Mouse (Mus musculus): ENCODE data around the gene Aqp6. TPM values are rescaled to one million over a fixed set of nuclear protein-coding genes. Genes with fewer than 3 reads are reported as not detected.

Aqp6 gene
- not detected for polyA plus RNA-seq (2014; fragmentation: Illumina TruSeq; extraction: RNeasy Lipid Tissue Mini Kit (QIAGEN cat#74804); ENCODE audit: low replicate concordance)

GRCm38 (mm10) chr15:99600986-99601822 lies at the start of gene Aqp6:
TSS of gene Aqp6 (plus strand) at chr15:99601400.

GRCm38 (mm10) chr15:99578802-99579485 lies 22.3 kb upstream of the Aqp6 start, which contains the start of gene Aqp2:
TSS of gene Aqp2 (plus strand) at chr15:99579055.

GRCm38 (mm10) chr15:99590429-99591084 lies 10.6 kb upstream of the Aqp6 start, which contains the start of gene Aqp5:
TSS of gene Aqp5 (plus strand) at chr15:99590782.

GRCm38 (mm10) chr15:99651163-99651872 lies 50.1 kb downstream of the Aqp6 start, which contains the start of gene Racgap1:
TSS of gene Racgap1 (minus strand) at chr15:99651656.

Other genes starting within 250 kb of the Aqp6 start
- gene Fmnl3, start 230.9 kb upstream of the Aqp6 start, polyA plus RNA-seq (2014; fragmentation: Illumina TruSeq; extraction: RNeasy Lipid Tissue Mini Kit (QIAGEN cat#74804); ENCODE audit: low replicate concordance) = 0.48 TPM
- 500 TPM for gene Tmbim6, start 208.5 kb upstream of the Aqp6 start, polyA plus RNA-seq (2014; fragmentation: Illumina TruSeq; extraction: RNeasy Lipid Tissue Mini Kit (QIAGEN cat#74804); ENCODE audit: low replicate concordance)
- gene Nckap5l, start 143.7 kb upstream of the Aqp6 start, polyA plus RNA-seq (2014; fragmentation: Illumina TruSeq; extraction: RNeasy Lipid Tissue Mini Kit (QIAGEN cat#74804); ENCODE audit: low replicate concordance) = not detected
- 1.3 TPM for gene Bcdin3d, start 126.7 kb upstream of the Aqp6 start, polyA plus RNA-seq (2014; fragmentation: Illumina TruSeq; extraction: RNeasy Lipid Tissue Mini Kit (QIAGEN cat#74804); ENCODE audit: low replicate concordance)
- gene Faim2, start 73.2 kb upstream of the Aqp6 start, polyA plus RNA-seq (2014; fragmentation: Illumina TruSeq; extraction: RNeasy Lipid Tissue Mini Kit (QIAGEN cat#74804); ENCODE audit: low replicate concordance) = not detected
- gene Aqp2, start 22.3 kb upstream of the Aqp6 start, polyA plus RNA-seq (2014; fragmentation: Illumina TruSeq; extraction: RNeasy Lipid Tissue Mini Kit (QIAGEN cat#74804); ENCODE audit: low replicate concordance) = not detected
- not detected for gene Aqp5, start 10.6 kb upstream of the Aqp6 start, polyA plus RNA-seq (2014; fragmentation: Illumina TruSeq; extraction: RNeasy Lipid Tissue Mini Kit (QIAGEN cat#74804); ENCODE audit: low replicate concordance)
- gene Racgap1, start 50.3 kb downstream of the Aqp6 start, polyA plus RNA-seq (2014; fragmentation: Illumina TruSeq; extraction: RNeasy Lipid Tissue Mini Kit (QIAGEN cat#74804); ENCODE audit: low replicate concordance) = 14.3 TPM
- gene Asic1, start 69.0 kb downstream of the Aqp6 start, polyA plus RNA-seq (2014; fragmentation: Illumina TruSeq; extraction: RNeasy Lipid Tissue Mini Kit (QIAGEN cat#74804); ENCODE audit: low replicate concordance) = not detected
- gene Smarcd1, start 100.7 kb downstream of the Aqp6 start, polyA plus RNA-seq (2014; fragmentation: Illumina TruSeq; extraction: RNeasy Lipid Tissue Mini Kit (QIAGEN cat#74804); ENCODE audit: low replicate concordance) = 2.5 TPM
- not detected for gene Gm17349, start 104.1 kb downstream of the Aqp6 start, polyA plus RNA-seq (2014; fragmentation: Illumina TruSeq; extraction: RNeasy Lipid Tissue Mini Kit (QIAGEN cat#74804); ENCODE audit: low replicate concordance)
- 13.6 TPM for gene Gpd1, start 116.1 kb downstream of the Aqp6 start, polyA plus RNA-seq (2014; fragmentation: Illumina TruSeq; extraction: RNeasy Lipid Tissue Mini Kit (QIAGEN cat#74804); ENCODE audit: low replicate concordance)
- 25.1 TPM for gene Cox14, start 124.2 kb downstream of the Aqp6 start, polyA plus RNA-seq (2014; fragmentation: Illumina TruSeq; extraction: RNeasy Lipid Tissue Mini Kit (QIAGEN cat#74804); ENCODE audit: low replicate concordance)
- 11.0 TPM for gene Cers5, start 171.5 kb downstream of the Aqp6 start, polyA plus RNA-seq (2014; fragmentation: Illumina TruSeq; extraction: RNeasy Lipid Tissue Mini Kit (QIAGEN cat#74804); ENCODE audit: low replicate concordance)

Data from small intestine, adult 10 weeks (tissue).